Mouse (Mus musculus) left cerebral cortex, postnatal 25 days (tissue): ENCODE measurements around the gene Gm2696. TPM values are rescaled to one million over a fixed set of nuclear protein-coding genes. Genes with fewer than 3 reads are reported as not detected.
"Not testable (repeated sequence)": the region's sequence is repeated elsewhere in the genome, so short reads cannot be mapped to it uniquely, and the experiment has no call there.

Source experiments
- DNase-seq, 2 experiments: peaks; one replicate each; pipeline ENCODE4 v3.0.0; 2022; ENCODE audit warnings: low spot score in 2 of 2, mixed read lengths in 1 of 2
- intact Hi-C: fragments of 180-260 bp; cut with DNase I; formaldehyde crosslinking; loops from one replicate; pipeline ENCODE4 v1.15.1; 2025
- total RNA-seq, 2 experiments: library from RNA; stranded (reverse); gene quantifications; 2 replicates each; pipeline ENCODE4 v1.2.3; 2021

The Gm2696 gene
- total RNA-seq: not detected

DNA sequence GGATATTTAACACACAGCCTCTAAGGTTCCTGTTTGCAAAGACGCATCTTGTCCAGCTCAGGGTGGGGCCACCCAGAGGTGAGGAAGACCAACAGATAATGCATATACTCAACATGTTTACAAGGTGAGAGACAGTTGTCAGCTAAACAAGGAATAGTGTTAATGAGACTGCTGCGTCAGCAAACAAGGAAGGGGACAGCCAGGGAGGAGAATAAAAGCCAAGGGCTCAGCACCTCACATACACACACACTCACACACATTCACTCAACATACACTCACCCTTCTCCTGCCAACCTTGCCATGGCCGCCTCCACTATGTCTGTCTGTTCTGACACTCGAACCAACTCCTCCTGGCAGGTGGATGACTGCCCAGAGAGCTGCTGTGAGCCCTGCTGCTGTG, at the start of gene Gm2696:
Gm2696 (plus strand) TSS at position 301 of the 400 bp plus-strand sequence.
- intact Hi-C loops: no loop called here
- DNase-seq: no peak

DNA sequence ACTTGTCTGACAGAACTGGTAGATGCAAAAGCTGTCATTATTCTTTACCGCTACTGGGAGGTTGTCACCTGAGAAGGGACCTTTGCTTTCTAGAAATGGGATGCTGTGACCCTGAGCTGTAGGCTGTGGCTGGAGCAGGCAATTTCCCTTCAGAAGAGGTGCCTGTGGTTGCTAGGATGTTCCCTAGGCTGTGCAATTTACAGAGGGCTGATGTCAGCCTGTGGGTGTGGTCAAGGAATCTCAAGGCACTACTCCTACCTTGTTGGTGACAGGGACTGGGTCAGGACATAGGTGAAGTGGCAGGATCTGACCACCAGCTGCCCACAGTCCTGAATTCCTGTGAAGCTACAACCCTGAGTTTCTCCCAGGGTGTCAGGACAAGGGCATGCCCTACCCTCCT, 44.8 kb upstream of the Gm2696 start:
- intact Hi-C loops: no loop called here
- no peak for DNase-seq

DNA sequence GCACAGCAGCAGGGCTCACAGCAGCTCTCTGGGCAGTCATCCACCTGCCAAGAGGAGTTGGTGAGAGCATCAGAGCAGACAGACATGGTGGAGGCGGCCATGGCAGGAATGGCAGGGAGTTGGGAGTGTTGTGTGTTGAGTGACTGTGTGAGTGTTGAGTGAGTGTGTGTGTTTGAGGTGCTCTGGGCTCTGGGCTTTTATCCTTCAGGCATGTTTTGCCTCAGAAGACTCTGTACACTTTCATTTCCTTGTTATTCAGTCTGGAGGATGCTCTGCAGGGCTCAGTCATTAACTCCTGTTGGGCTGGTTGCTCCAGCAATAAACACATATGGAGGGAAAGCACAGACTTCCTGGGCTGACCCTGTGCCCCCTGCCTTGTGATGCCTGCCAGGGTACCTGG, 43.3 kb upstream of the Gm2696 start, which contains the start of gene Gm3238:
Gm3238 (minus strand) TSS at position 101 of the 400 bp plus-strand sequence.
- intact Hi-C loops: not testable (repeated sequence)

DNA sequence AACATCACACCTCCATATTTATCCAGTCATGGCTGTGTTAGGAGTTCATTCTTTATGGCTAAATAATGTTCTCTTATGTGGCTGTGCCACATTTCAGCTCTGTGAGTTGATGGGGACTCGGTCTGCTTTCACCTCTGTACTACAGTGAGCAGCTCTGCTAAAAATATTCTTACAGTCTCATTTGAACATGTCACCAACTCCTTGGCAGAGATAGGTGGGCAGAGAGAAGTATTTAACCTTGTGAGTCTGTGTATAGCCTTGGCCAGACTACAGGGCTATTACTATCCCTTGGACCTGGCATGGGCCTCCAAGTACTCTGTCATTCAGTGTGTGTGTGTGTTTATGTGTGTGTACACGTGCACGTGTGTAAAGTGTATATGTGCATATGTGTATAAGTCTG, 42.3 kb upstream of the Gm2696 start:
- intact Hi-C loops, DNase-seq: not testable (repeated sequence)

More for the DNA sequence above, 43.3 kb upstream of the Gm2696 start, which contains the start of gene Gm3238:
- DNase-seq: not testable (repeated sequence)

DNA sequence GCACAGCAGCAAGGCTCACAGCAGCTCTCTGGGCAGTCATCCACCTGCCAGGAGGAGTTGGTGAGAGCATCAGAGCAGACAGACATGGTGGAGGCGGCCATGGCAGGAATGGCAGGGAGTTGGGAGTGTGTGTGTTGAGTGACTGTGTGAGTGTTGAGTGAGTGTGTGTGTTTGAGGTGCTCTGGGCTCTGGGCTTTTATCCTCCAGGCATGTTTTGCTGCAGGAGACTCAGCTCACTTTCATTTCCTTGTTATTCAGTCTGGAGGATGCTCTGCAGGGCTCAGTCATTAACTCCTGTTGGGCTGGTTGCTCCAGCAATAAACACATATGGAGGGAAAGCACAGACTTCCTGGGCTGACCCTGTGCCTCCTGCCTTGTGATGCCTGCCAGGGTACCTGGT, 37.6 kb upstream of the Gm2696 start, which contains the start of gene Gm7138:
Gm7138 (minus strand) TSS at position 101 of the 400 bp plus-strand sequence.
- DNase-seq, intact Hi-C loops: not testable (repeated sequence)

DNA sequence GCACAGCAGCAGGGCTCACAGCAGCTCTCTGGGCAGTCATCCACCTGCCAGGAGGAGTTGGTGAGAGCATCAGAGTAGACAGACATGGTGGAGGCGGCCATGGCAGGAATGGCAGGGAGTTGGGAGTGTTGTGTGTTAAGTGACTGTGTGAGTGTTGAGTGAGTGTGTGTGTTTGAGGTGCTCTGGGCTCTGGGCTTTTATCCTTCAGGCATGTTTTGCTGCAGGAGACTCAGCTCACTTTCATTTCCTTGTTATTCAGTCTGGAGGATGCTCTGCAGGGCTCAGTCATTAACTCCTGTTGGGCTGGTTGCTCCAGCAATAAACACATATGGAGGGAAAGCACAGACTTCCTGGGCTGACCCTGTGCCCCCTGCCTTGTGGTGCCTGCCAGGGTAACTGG, 32.0 kb upstream of the Gm2696 start, which contains the start of gene Gm3250:
Gm3250 (minus strand) TSS at position 101 of the 400 bp plus-strand sequence.
- DNase-seq, intact Hi-C loops: not testable (repeated sequence)

DNA sequence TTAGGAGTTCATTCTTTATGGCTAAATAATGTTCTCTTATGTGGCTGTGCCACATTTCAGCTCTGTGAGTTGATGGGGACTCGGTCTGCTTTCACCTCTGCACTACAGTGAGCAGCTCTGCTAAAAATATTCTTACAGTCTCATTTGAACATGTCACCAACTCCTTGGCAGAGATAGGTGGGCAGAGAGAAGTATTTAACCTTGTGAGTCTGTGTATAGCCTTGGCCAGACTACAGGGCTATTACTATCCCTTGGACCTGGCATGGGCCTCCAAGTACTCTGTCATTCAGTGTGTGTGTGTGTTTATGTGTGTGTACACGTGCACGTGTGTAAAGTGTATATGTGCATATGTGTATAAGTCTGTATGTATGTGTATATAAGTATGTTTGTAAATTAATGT, 31.1 kb upstream of the Gm2696 start:
- DNase-seq, intact Hi-C loops: not testable (repeated sequence)

DNA sequence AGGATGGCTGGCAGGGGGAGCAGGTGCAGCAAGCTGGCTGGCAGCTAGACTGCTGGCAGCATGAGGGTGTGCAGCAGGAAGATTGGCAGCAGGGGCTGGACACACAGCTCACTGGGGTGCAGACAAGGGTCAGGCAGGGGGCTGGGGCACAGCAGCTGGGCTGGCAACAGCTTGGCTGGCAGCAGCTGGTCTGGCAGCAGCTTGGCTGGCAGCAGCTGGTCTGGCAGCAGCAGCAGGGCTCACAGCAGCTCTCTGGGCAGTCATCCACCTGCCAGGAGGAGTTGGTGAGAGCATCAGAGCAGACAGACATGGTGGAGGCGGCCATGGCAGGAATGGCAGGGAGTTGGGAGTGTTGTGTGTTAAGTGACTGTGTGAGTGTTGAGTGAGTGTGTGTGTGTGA, 26.6 kb upstream of the Gm2696 start, which contains the start of gene Gm7137:
Gm7137 (minus strand) TSS at position 325 of the 400 bp plus-strand sequence.
- intact Hi-C loops: not testable (repeated sequence)
- DNase-seq: peak in 1 of 2 experiments; percentile 46

DNA sequence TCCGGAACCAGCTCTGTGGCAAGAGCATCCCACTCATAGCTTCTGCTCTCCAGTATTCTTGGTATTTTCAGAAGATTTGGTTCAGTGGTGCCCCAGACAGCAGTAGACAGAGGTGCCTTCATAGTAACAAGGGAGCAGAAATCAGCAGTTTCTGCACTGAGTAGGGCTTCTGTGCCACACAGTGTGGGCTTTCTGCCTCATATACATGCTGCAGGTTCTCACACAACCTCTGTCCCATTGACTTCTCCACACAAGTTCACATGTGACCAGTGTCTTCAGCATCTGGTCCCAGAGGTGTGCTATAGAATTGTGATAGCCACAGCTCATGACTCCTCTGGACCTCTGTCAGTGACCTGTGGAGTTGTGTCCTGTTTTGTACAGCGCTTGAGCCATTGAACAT, 25.9 kb upstream of the Gm2696 start:
- no peak for DNase-seq
- intact Hi-C loops: no loop called here

DNA sequence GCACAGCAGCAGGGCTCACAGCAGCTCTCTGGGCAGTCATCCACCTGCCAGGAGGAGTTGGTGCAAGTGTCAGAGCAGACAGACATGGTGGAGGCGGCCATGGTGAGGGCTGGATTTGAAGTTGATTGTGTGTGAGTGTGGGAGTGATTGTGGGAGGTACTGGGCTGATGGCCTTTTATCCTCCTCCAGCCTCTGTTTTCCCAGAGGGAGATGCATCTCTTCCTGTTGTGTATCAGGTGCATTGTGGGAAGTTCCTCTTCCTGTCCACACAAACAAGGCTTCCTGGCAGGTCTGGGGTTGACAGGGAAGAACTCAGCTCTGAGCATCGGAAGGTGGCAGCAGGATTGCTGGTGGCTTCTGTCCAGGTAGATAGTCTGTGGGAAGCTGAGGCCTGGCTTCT, 19.5 kb upstream of the Gm2696 start, which contains the start of gene Gm9639:
Gm9639 (minus strand) TSS at position 101 of the 400 bp plus-strand sequence.
- intact Hi-C loops: no loop called here
- no peak for DNase-seq

DNA sequence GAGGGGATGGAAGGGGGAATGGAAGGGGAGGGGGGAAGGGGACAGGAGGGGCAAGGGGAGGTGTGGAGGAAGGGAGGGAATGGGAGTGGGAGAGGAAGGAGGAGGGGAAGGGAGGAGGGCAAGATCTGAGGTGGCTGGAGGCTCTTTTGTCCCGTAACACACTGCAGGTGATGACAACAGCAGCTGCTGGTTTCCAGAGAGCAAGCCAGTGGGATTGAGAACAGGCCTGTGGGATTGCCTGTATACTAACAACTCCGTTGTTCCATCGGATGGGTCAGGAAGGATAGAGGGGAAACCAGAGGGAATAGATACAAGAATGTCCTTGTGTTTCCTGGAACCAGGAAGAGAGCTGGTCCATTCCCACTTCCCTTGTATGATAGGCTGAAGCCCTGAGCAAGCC, 16.8 kb upstream of the Gm2696 start:
- no peak for DNase-seq
- intact Hi-C loops: no loop called here

DNA sequence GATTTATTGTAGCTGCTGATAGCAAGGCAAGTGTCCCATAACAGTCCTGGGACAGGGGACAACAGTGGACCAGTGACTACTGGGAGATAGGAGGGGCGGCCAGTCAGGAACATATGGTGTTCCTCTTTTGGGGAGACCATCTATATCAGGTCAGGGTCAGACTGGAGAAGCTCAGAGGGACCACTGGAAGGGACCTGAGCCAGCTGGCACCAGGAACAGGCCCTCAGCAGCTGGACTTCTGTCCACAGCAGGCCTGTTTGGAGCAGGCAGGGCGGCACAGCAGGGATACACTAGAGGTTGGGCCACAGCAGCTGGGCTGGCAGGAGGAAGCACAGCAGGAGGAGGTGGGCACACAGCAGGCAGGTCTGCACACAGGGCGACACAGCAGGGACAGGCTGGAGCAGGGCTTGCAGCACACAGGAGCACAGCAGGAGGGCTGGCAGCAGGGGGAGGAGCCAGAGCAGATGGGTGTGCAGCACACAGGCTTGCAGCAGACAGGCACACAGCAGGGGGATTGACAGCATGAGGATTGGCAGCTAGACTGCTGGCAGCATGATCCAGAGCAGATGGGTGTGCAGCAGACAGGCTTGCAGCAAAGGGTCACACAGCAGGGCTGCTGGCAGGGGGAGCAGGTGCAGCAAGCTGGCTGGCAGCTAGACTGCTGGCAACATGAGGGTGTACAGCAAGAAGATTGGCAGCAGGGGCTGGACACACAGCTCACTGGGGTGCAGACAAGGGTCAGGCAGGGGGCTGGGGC, 16.1 kb upstream of the Gm2696 start:
- intact Hi-C loops, DNase-seq: not testable (repeated sequence)

DNA sequence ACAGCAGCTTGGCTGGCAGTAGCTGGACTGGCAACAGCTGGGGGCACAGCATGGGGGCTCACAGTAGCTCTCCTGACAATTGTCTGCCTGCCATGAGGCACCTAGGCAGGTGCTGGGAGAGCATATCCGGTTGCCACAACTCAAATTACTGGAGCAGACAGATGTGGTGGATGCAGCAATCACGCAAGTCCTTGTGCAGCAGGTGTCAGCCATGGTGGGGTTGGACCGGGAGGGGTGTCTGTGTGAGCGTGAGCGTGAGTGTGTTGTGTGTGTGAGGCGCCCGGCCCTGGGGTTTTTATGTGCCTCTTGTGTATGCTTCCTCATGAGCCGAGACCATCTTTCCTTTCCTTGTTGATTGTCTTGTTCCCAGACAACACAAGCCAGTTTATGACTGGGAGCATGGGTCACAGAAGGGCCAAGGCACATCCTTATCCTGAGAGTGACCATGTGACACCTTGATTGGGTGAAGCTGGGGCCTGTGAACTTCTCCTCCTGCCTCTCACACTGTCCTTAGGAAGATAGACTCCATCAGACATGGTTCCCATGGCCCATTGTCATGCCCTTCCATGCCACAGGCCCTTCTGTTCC, 15.5 kb upstream of the Gm2696 start, which contains the start of gene Gm19668:
Gm19668 (minus strand) TSS at position 213 of the 588 bp plus-strand sequence.
- no peak for DNase-seq
- intact Hi-C loops: no loop called here

DNA sequence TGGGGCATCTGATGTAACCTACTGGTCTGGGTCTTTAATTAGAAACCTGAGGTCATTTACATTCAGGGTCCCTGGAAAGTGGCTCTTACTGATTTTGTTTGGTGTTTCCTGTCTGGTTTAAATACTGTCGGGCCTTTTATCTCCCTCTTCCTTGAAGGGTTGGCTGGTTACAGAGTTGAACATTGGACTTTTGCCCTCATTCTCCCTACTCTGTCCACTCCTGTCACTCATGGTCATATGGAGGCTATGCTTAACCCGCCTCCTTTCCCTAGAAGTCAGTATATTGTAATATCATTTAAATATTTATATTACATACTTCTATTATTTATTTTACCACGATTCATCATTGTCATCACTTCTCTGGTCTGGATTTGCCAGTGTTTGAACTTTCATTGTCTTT, 10.4 kb upstream of the Gm2696 start:
- DNase-seq: no peak
- intact Hi-C loops: no loop called here

DNA sequence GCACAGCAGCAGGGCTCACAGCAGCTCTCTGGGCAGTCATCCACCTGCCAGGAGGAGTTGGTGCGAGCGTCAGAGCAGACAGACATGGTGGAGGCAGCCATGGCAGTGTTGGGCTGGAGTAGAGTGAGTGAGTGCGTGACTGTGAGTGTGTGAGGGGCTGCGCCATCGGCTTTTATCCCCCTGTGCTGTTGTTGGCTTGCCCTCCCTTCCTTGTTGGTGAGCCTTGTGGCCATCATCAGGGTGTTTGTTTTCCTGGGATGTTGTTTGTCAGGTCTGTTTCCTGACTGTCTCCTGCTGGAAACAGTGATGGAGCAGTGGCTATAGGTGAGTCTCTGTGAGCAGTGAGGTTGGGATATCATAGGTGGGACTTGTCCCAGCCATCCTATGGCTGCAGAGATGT, 2.7 kb upstream of the Gm2696 start, which contains the start of gene Gm9507:
Gm9507 (minus strand) TSS at position 101 of the 400 bp plus-strand sequence.
- DNase-seq: no peak
- intact Hi-C loops: no loop called here

DNA sequence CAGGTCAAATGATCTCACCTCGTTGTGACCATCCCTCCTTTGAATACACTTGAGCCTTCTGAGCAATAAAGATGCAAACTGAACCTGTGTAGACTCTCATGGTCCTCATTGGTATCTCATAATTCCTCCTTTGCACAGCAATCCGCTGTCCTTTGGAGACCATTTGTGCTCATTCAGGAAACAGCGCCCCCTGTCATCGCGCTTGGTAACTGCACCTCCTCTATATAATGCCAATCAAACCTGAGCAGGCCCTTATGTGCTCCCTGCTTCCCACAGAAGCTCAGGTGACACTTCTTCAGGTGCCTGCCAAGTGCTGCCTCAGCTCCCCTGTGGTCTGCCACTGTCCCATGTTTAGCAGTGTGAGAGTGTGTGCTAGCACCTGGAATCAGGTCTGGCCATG, 1.0 kb downstream of the Gm2696 start:
- DNase-seq: no peak
- intact Hi-C loops: no loop called here

DNA sequence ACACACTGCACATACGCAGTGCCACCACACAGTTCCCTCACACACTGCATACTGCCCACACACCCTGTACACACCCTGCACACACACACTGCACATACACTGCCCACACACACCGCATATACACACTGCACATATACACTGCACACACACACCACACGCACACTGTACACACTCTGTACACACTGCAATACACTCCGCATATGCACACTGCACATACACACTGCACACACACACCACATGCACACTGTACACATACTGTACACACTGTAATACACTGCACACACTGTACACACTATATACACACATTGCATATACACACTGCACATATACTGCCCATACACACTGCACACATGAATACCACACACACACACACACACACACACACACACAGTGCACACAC, 4.0 kb downstream of the Gm2696 start:
- no peak for DNase-seq
- intact Hi-C loops: no loop called here

DNA sequence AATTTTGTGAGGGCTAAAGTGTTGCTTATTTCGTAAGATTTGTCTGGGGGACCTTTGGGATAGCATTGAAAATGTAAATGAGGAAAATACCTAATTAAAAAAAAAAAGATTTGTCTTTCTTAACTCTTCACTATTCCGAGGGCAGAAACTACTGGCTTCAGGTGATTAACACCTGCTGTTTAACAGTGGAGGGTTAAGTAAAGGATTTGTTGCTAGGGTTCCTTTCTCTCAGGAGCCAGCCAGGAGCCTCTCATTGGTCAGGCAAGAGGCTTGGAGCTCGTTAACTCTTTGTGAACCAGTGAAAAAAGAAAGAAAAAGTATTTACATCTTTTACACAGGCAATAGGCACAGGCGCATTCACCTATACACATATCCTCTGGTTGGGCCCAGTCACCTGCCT, 4.7 kb downstream of the Gm2696 start:
- DNase-seq: no peak
- intact Hi-C loops: no loop called here

DNA sequence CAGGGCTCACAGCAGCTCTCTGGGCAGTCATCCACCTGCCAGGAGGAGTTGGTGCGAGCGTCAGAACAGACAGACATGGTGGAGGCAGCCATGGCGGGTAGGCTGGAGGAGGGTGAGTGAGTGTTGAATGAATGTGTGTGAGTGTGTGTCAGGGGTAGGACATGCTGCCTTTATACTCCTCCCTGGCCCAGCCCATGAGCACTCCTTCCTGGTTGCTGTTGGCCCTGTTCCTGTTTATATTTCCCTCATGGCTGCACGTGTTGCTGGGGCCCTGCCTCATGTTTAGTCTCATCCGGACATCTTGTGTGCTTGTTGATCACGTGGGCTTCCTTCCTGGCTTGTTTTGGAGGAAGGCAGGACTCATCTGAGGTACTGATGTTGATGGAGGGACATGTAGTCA, 12.5 kb downstream of the Gm2696 start, which contains the start of gene Krtap10-4:
Krtap10-4 (minus strand) TSS at position 145 of the 400 bp plus-strand sequence.
- DNase-seq: no peak
- intact Hi-C loops: no loop called here

DNA sequence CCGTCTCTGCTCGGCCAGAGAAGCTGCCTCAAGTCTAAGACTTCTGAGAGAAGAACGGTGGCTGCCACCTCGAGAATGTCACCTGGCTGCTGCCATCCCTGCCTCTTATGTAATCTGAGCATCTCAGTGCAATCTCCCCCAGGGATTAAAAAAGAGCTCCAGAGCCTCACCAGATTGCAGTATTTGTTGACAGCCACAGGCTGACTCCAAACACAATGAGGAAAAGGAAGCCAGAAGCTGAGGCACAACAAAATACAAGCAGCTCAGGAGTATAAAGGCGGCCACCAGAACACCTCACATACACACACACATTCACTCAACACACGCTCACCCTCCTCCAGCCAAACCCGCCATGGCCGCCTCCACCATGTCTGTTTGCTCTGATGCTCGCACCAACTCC, 21.2 kb downstream of the Gm2696 start, which contains the start of gene Krtap10-10:
Krtap10-10 (plus strand) TSS at position 301 of the 400 bp plus-strand sequence.
- DNase-seq: peak in 1 of 2 experiments; percentile 37
- intact Hi-C loops: no loop called here
